Mouse (Mus musculus) thymus, adult 2 months (tissue): ENCODE measurements around the gene Stim1. TPM values are rescaled to one million over a fixed set of nuclear protein-coding genes. Genes with fewer than 3 reads are reported as not detected.

Source experiments
- DNase-seq: peaks from one replicate; pipeline ENCODE4 v3.0.0; 2021
- H3K27ac ChIP-seq: fragments of 200-500 bp; 2 replicates; pipeline ENCODE4 v1.5.1; 2012; ENCODE audit warnings: low read length, control low read depth; ENCODE audit not compliant: control insufficient read depth, insufficient read depth
- H3K27me3 ChIP-seq: fragments of 200-500 bp; 2 replicates; pipeline ENCODE4 v1.6.1; 2012; ENCODE audit warnings: mild to moderate bottlenecking, low read length, moderate library complexity, mixed read lengths; ENCODE audit not compliant: control insufficient read depth, insufficient read depth
- H3K36me3 ChIP-seq: fragments of 200-500 bp; 2 replicates; pipeline ENCODE4 v1.6.1; 2012; ENCODE audit warnings: mild to moderate bottlenecking, low read length, moderate library complexity; ENCODE audit not compliant: control insufficient read depth, insufficient read depth
- H3K4me1 ChIP-seq: fragments of 200-500 bp; replicated peaks from 2 replicates; pipeline ENCODE4 v1.6.1; 2012; ENCODE audit warnings: low read length; ENCODE audit not compliant: control insufficient read depth, insufficient read depth
- H3K4me3 ChIP-seq: fragments of 200-500 bp; 2 replicates; pipeline ENCODE4 v1.5.1; 2012; ENCODE audit warnings: mild to moderate bottlenecking, low read length, control low read depth, moderate library complexity; ENCODE audit not compliant: control insufficient read depth, insufficient read depth
- CTCF ChIP-seq: fragments of 200-500 bp; IDR thresholded peaks from 2 replicates; pipeline ENCODE4 v1.5.1; 2012; ENCODE audit warnings: mild to moderate bottlenecking, control low read depth, low read length, moderate library complexity, borderline replicate concordance; ENCODE audit not compliant: control insufficient read depth, poor library complexity, insufficient read depth; ENCODE audit errors: extremely low read depth
- POLR2A ChIP-seq: fragments of 200-500 bp; IDR thresholded peaks from 2 replicates; pipeline ENCODE4 v1.6.1; 2012; ENCODE audit warnings: mild to moderate bottlenecking, low read length, control low read depth, moderate library complexity; ENCODE audit not compliant: control insufficient read depth, poor library complexity, insufficient read depth; ENCODE audit errors: extremely low read depth
- WGBS: fragments of 180-500 bp; shearing (Covaris S2); methylation state at CpG from one replicate; pipeline ENCODE4 v1.1.7; 2018; 5-methylcytosine and 5-hydroxymethylcytosine counted together
- polyA plus RNA-seq: library from polyadenylated mRNA; depleted of rRNA; stranded (reverse); fragments of >200 nt; gene quantifications from 2 replicates; pipeline ENCODE4 v1.2.3, GENCODE M21; 2012

Stim1 gene
- polyA plus RNA-seq, 1 experiment: 98.6 TPM

DNA sequence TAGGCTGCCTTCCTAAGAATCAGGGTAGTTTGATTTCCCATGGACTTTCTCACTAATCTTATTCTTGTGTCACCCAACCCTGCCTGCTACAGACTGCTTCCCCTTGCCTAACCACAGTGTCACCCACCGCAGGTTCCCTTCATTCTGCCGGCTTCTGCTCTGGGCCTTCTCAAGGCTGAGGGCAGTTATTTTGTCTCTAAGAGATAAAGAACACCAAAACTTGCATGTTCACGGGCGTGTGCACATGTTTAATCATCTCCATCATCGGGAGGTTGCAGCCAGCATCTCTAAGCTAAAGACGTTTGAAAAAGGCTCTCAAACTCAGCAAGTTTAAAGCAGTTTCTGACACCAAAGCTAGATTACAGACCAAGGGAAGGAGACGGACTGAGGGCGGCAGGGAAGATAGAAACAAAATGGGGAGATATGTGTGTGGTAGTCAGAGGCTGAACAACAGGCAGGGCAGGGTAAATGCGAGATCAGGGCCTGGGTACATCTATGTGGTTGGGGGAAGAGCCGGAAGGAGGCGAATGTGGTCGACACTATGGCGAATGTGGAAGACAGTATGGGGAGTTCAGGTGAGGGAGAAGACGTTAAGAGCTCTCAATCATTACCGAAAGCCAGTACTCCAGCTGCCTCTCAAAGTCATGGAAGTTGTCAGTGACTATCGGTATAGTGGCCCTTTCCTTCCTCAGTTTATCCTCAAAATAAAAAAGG lies 18.8 kb upstream of the Stim1 start:
- Histone ChIP-seq H3K27ac (peak overlapping the region; percentile 92), H3K4me1 (peaks cover 46% of the 10 kb centered on the region), H3K36me3 (no peaks in the 10 kb centered on the region), H3K4me3 (peak overlapping the region; percentile 84), H3K27me3 (no peaks in the 10 kb centered on the region)
- TF ChIP-seq CTCF (no peak), POLR2A (no peak)
- WGBS: under 1% methylated on average over 16 of the region's 16 CpGs
- peak; percentile 48 for DNase-seq

DNA sequence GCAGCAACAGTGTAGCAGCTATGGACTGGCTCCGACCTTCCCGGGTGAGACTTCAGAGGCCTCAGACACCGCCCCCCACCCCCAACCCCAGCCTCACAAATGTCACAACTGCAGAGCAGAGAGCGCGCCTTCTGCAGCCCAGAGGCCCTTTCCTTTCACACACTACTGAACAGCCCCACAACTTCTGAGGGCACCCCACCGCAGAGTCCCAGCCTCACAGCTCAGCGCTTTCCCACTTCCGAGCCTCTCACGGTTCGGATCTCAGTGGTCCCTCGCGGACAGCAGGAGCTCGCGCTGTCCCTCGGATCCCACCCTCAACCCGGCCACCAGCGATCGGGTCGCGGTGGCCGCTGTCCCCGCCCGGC lies 18.1 kb upstream of the Stim1 start:
- peak; percentile 75 for DNase-seq
- Histone ChIP-seq H3K27ac (peak overlapping the region; percentile 92), H3K27me3 (no peaks in the 10 kb centered on the region), H3K4me3 (peak overlapping the region; percentile 84), H3K36me3 (no peaks in the 10 kb centered on the region), H3K4me1 (peaks cover 40% of the 10 kb centered on the region)
- no peak for TF ChIP-seq CTCF
- TF ChIP-seq POLR2A: peak; percentile 1; the same call in 1 of the 2 replicates
- 0% methylated on average over 23 of the region's 23 CpGs for WGBS

- H3K4me3 ChIP-seq: peak overlapping the region; percentile 84
- DNase-seq: peak; percentile 84
- H3K36me3 ChIP-seq: no peaks in the 10 kb centered on the region
- H3K27ac ChIP-seq: peak overlapping the region; percentile 97
- TF ChIP-seq CTCF (0 out of 2 replicates have a peak, but pooled peaks have one; percentile 3), POLR2A (peak; percentile 68)
- WGBS: under 1% methylated on average over 44 of the region's 49 CpGs
- peaks cover 36% of the 10 kb centered on the region for H3K4me1 ChIP-seq
- no peaks in the 10 kb centered on the region for H3K27me3 ChIP-seq
These were observed 17.5 kb upstream of the Stim1 start for GRCm38 (mm10) chr7:102249896-102250630.

DNA sequence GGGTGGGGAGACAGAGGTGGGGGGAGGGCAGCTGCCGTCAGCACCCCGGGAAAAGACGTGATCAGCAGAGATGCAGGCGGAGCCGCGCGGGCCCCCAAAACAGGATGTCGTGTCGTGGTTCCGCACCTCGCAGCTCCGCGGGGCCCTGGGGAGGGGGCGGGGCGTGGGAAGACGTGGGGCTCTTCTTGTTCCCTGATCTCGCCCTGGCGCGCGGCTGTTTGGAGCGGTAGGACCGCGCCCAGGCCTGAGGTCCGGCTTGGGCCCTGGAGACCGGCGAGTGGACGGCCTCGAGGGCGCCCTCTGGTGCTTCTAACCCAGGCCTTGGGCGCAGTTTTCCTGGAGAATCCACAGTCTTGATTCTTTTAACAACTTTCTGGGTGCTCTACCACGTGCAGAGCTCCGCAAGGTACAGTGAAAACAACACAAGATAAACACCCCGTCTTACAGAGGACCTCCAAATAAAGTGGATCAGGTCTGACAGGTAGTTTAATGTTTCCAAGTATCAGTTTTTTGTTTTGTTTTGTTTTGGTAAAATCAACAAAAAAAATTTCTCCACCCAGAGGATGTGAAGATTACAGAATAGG lies 16.9 kb upstream of the Stim1 start:
- under 1% methylated on average over 33 of the region's 33 CpGs for WGBS
- no peaks in the 10 kb centered on the region for H3K27me3 ChIP-seq
- H3K36me3 ChIP-seq: no peaks in the 10 kb centered on the region
- peak overlapping the region; percentile 84 for H3K4me3 ChIP-seq
- DNase-seq: peak; percentile 94
- H3K4me1 ChIP-seq: peaks cover 29% of the 10 kb centered on the region
- peak overlapping the region; percentile 97 for H3K27ac ChIP-seq
- 0 out of 2 replicates have a peak, but pooled peaks have one; percentile 54 for TF ChIP-seq CTCF
- no peak; the same call in none of the 2 replicates for TF ChIP-seq POLR2A

DNA sequence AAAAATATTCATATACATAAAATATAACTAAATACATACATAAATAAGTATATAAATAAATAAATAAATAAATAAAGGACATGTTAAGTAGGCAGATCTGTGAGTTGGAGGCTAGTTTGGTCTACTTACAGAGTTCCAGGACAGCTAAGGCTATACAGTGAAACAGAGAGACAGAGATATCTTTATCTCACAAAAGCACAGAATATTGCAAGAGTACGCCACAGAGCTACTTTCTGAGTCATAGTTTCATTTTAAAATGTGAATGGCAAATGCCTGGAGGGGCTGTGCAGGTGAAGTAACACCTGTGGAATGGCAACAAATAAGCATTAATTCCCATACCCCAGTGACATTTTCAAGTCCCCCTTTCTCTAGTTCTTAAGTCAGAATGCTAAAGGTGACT lies 14.0 kb upstream of the Stim1 start:
- H3K4me3 ChIP-seq: no peak overlapping the region
- WGBS: 95% methylated on average over 1 of the region's 1 CpGs

GRCm38 (mm10) chr7:102255954-102256353 lies 11.7 kb upstream of the Stim1 start, which contains the start of gene Rhog:
TSS of gene Rhog (minus strand) at chr7:102256054.
- H3K4me3 ChIP-seq: no peak within 1 kb of the TSS
- no peak for DNase-seq
- H3K27ac ChIP-seq: no peak within 1 kb of the TSS
- no peaks in the 10 kb centered on the region for H3K36me3 ChIP-seq
- WGBS: 70% methylated on average over 3 of the region's 3 CpGs
- TF ChIP-seq POLR2A: no peak
- no peak for TF ChIP-seq CTCF
- peaks cover 9% of the 10 kb centered on the region for H3K4me1 ChIP-seq
- no peaks in the 10 kb centered on the region for H3K27me3 ChIP-seq

More for the DNA sequence above, 14.0 kb upstream of the Stim1 start:
- Histone ChIP-seq H3K27ac (no peak overlapping the region), H3K36me3 (no peaks in the 10 kb centered on the region), H3K4me1 (peaks cover 2% of the 10 kb centered on the region; the same call in 1 of the 2 replicates), H3K27me3 (no peaks in the 10 kb centered on the region)
- no peak for TF ChIP-seq POLR2A
- no peak for TF ChIP-seq CTCF
- DNase-seq: no peak
